Mouse (Mus musculus) stomach, embryonic 16.5 days (tissue): ENCODE measurements around the gene Neo1. TPM values are rescaled to one million over a fixed set of nuclear protein-coding genes. Genes with fewer than 3 reads are reported as not detected.

Experiments used
- ATAC-seq: fragments of 200-750 bp; cut with Nextera tagmentation; 2 replicates; pipeline ENCODE4 v1.8.0; 2017; ENCODE audit warnings: moderate number of reproducible peaks, moderate TSS enrichment; ENCODE audit not compliant: insufficient read depth, low FRiP score
- H3K27ac ChIP-seq: fragments of 300-500 bp; sonication (generic); 2 replicates; pipeline ENCODE4 v1.5.1; 2014; ENCODE audit warnings: low read length
- H3K27me3 ChIP-seq: fragments of 300-500 bp; sonication (generic); 2 replicates; pipeline ENCODE4 v1.6.1; 2014; ENCODE audit warnings: low read length, control low read depth, mixed read lengths; ENCODE audit not compliant: control insufficient read depth, insufficient read depth
- H3K36me3 ChIP-seq: fragments of 300-500 bp; sonication (generic); 2 replicates; pipeline ENCODE4 v1.6.1; 2014; ENCODE audit warnings: low read length; ENCODE audit not compliant: control insufficient read depth, insufficient read depth
- H3K4me1 ChIP-seq: fragments of 300-500 bp; sonication (generic); 2 replicates; pipeline ENCODE4 v1.6.1; 2014; ENCODE audit warnings: low read length, control low read depth, mixed read lengths; ENCODE audit not compliant: control insufficient read depth, insufficient read depth
- H3K4me2 ChIP-seq: fragments of 300-500 bp; sonication (generic); 2 replicates; pipeline ENCODE4 v1.6.1; 2014; ENCODE audit warnings: low read depth, low read length, mixed read lengths
- H3K4me3 ChIP-seq: fragments of 300-500 bp; sonication (generic); replicated peaks from 2 replicates; pipeline ENCODE4 v1.5.1; 2014; ENCODE audit warnings: mild to moderate bottlenecking, low read length
- H3K9ac ChIP-seq: fragments of 300-500 bp; sonication (generic); 2 replicates; pipeline ENCODE4 v1.6.1; 2014; ENCODE audit warnings: low read length
- H3K9me3 ChIP-seq: fragments of 300-500 bp; sonication (generic); replicated peaks from 2 replicates; pipeline ENCODE4 v1.6.1; 2016; ENCODE audit warnings: low read length, control low read depth; ENCODE audit not compliant: control insufficient read depth
- WGBS: fragments of 180-500 bp; shearing (Covaris S2); extraction: QIAGEN DNeasy Blood & Tissue Kit; methylation state at CpG from one replicate; pipeline ENCODE4 v1.1.7; 2014; 5-methylcytosine and 5-hydroxymethylcytosine counted together
- polyA plus RNA-seq: library from polyadenylated mRNA; unstranded; fragments of >200 nt; fragmentation: Nextera tagmentation; extraction: Ambion mirVana; gene quantifications from 2 replicates; pipeline ENCODE4 v1.2.1, GENCODE M21; 2015

Neo1 gene
- polyA plus RNA-seq, 1 experiment from 2014 or later = 28.1 TPM

DNA sequence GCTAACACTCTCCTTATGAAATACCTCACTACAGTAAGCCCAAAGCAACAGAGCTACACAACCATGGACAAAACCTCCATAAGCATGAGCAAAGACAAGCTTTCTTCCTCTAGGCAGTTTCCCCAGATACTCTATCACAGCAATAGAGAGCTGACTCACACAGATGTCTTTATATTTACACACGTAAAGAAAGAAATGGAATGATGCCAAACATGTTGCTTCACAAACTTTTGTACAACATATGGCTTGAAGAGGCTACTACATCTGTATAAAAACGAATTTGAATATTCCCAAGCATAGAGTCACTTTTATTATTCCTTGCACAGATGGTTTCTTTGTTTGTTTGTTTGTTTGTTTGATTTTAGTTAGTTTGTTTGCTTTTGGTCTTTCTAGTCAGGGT is 101.5 kb downstream of the Neo1 start:
- Histone ChIP-seq H3K27ac (no peak overlapping the region), H3K4me3 (no peak overlapping the region), H3K4me2 (no peak overlapping the region), H3K9ac (no peak overlapping the region), H3K27me3 (no peaks in the 10 kb centered on the region), H3K9me3 (no peaks in the 10 kb centered on the region), H3K36me3 (peaks cover 3% of the 10 kb centered on the region; the same call in 1 of the 2 replicates), H3K4me1 (no peaks in the 10 kb centered on the region)
- no peak for ATAC-seq
- 53% methylated on average over 2 of the region's 2 CpGs for WGBS

- peaks cover 3% of the 10 kb centered on the region; the same call in 1 of the 2 replicates for H3K36me3 ChIP-seq
- no peaks in the 10 kb centered on the region for H3K9me3 ChIP-seq
- no peak for ATAC-seq
- no peak overlapping the region for H3K9ac ChIP-seq
- H3K27me3 ChIP-seq = no peaks in the 10 kb centered on the region
- H3K4me2 ChIP-seq = no peak overlapping the region
- no peaks in the 10 kb centered on the region for H3K4me1 ChIP-seq
- WGBS = 29% methylated on average over 1 of the region's 1 CpGs
- H3K27ac ChIP-seq = no peak overlapping the region
- no peak overlapping the region for H3K4me3 ChIP-seq
These were observed 108.1 kb downstream of the Neo1 start for GRCm38 (mm10) chr9:58928103-58928502.

- Histone ChIP-seq H3K36me3 (0 out of 2 replicates have a peak, but pooled peaks cover 3% of the 10 kb centered on the region), H3K9ac (no peak overlapping the region), H3K27me3 (no peaks in the 10 kb centered on the region), H3K4me2 (no peak overlapping the region), H3K27ac (no peak overlapping the region), H3K4me1 (no peaks in the 10 kb centered on the region), H3K4me3 (no peak overlapping the region), H3K9me3 (no peaks in the 10 kb centered on the region)
- 62% methylated on average over 6 of the region's 6 CpGs for WGBS
- ATAC-seq = no peak
These were observed 133.2 kb downstream of the Neo1 start for GRCm38 (mm10) chr9:58902869-58903585.

DNA sequence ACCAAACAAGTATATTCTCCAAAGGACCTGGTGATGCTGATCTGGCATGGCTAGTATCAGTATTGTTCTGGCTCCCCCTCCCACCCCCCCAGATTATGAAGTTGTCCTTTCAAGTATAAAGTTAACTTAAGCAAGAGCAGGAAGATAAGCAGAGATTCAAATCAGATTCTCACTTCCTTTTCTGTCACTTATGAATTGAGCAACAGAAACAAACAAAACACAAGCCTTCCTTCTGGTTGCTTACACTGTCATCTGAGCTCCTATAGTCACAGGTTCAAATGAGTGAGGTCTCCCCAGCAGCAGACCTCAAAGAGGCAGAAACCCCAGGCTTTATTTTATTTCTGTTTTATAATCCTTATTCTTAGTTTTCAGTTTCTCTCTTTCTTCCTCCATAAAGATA is 136.6 kb downstream of the Neo1 start:
- Histone ChIP-seq H3K27ac (no peak overlapping the region), H3K4me2 (no peak overlapping the region)
- no peak for ATAC-seq

DNA sequence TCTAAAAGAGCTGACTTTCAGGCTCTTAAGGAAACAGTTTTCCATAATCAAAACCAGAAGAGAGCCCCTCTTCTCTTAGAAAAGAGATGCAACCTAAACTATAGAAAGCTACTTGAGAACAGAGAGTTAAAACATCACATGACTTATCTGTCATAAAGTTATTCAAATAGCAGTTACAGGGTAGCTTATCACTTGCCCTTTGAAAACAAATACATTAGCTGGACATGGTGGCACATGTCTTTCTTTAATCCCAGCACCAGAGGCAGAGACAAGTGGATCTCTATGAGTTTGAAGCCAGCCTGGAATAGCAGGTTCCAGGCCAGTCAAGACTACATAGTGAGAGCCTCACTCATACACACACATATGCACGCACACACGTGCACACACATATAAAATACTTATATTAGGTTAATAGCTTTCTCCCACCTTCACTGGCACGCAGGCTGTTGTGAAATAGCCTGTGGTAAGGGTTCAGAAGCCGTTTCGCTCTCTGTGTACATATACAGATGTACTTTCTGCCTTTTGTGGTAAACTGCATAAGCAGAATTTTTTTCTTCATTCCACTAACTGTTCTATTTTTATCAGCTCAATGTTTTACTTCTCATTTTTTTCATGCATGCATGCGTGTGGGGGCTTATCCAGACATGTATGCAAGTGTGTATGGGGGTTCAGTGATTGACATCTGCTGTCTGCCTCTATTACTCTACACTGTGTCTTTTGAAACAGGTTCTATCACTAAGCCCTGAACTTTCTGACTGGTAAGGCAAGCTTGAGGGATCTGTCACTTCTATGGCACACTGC is 144.2 kb downstream of the Neo1 start:
- no peaks in the 10 kb centered on the region for H3K9me3 ChIP-seq
- no peaks in the 10 kb centered on the region for H3K4me1 ChIP-seq
- no peaks in the 10 kb centered on the region for H3K27me3 ChIP-seq
- no peak overlapping the region for H3K4me3 ChIP-seq
- 0 out of 2 replicates have a peak, but pooled peaks cover 2% of the 10 kb centered on the region for H3K36me3 ChIP-seq
- no peak overlapping the region for H3K4me2 ChIP-seq
- no peak for ATAC-seq
- H3K27ac ChIP-seq = peak overlapping the region; percentile 3; the same call in 1 of the 2 replicates
- no peak overlapping the region for H3K9ac ChIP-seq
- 85% methylated on average over 6 of the region's 6 CpGs for WGBS

More for the DNA sequence above, 136.6 kb downstream of the Neo1 start:
- Histone ChIP-seq H3K4me3 (no peak overlapping the region), H3K4me1 (no peaks in the 10 kb centered on the region), H3K36me3 (no peaks in the 10 kb centered on the region), H3K27me3 (no peaks in the 10 kb centered on the region), H3K9ac (no peak overlapping the region), H3K9me3 (no peaks in the 10 kb centered on the region)

GRCm38 (mm10) chr9:58890893-58891292 is 145.3 kb downstream of the Neo1 start:
- Histone ChIP-seq H3K4me2 (no peak overlapping the region), H3K9me3 (no peaks in the 10 kb centered on the region), H3K27ac (no peak overlapping the region), H3K36me3 (0 out of 2 replicates have a peak, but pooled peaks cover 2% of the 10 kb centered on the region), H3K4me3 (no peak overlapping the region), H3K9ac (no peak overlapping the region), H3K4me1 (no peaks in the 10 kb centered on the region), H3K27me3 (no peaks in the 10 kb centered on the region)
- no peak for ATAC-seq
- WGBS = 93% methylated on average over 8 of the region's 8 CpGs

- WGBS = 83% methylated on average over 12 of the region's 12 CpGs
- Histone ChIP-seq H3K4me2 (no peak overlapping the region), H3K4me3 (no peak overlapping the region), H3K9ac (no peak overlapping the region), H3K36me3 (0 out of 2 replicates have a peak, but pooled peaks cover 2% of the 10 kb centered on the region), H3K9me3 (no peaks in the 10 kb centered on the region), H3K4me1 (no peaks in the 10 kb centered on the region), H3K27me3 (no peaks in the 10 kb centered on the region), H3K27ac (no peak overlapping the region)
- ATAC-seq = no peak
These were observed 146.3 kb downstream of the Neo1 start for GRCm38 (mm10) chr9:58889782-58890448.

GRCm38 (mm10) chr9:58882686-58883085 is 153.6 kb downstream of the Neo1 start:
- Histone ChIP-seq H3K4me1 (no peaks in the 10 kb centered on the region), H3K9me3 (no peaks in the 10 kb centered on the region), H3K27ac (no peak overlapping the region), H3K36me3 (no peaks in the 10 kb centered on the region), H3K27me3 (no peaks in the 10 kb centered on the region), H3K9ac (no peak overlapping the region), H3K4me3 (no peak overlapping the region), H3K4me2 (no peak overlapping the region)
- WGBS = 40% methylated on average over 1 of the region's 1 CpGs
- ATAC-seq = no peak

- Histone ChIP-seq H3K9ac (no peak overlapping the region), H3K36me3 (peaks cover 5% of the 10 kb centered on the region; the same call in 1 of the 2 replicates), H3K27me3 (no peaks in the 10 kb centered on the region), H3K4me1 (no peaks in the 10 kb centered on the region), H3K4me2 (no peak overlapping the region), H3K4me3 (no peak overlapping the region), H3K9me3 (no peaks in the 10 kb centered on the region), H3K27ac (no peak overlapping the region)
- 88% methylated on average over 1 of the region's 1 CpGs for WGBS
- no peak for ATAC-seq
These were observed 156.4 kb downstream of the Neo1 start for GRCm38 (mm10) chr9:58879836-58880235.
